ENCODE assay signal across 8 mouse cellular contexts in the genomic region with DNA sequence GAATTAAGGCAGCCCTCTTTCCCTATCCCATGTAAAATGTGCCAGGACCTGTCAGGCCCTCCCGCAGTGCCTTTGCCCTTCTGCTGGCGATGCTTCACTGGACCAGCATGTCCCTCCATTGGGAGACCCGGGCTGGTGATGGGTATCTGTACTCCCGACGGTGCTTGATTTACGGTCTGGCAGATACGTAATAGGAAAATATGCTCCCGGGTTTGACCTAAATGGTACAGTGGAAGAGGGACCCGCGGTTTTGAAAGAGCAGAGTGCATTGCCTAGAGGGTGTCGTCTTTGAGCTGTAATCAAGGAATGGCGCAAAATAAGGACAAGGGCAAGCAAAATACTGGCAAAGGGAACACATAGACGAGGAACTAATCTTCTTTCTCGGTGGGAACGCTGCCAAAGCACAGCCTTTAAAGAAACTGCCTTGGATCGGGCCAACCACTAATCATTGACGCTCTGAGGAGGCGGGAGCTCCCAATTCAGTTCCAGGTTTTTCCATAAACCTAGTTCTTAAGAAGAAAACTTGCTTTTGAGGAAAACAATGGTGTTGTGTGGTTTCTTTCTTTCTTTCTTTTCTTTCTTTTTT. TPM values are rescaled to one million over a fixed set of nuclear protein-coding genes. Genes with fewer than 3 reads are reported as not detected.
DNase-seq lines count a peak whose midpoint lies in the region; ATAC-seq and TF ChIP-seq lines count a peak whose summit lies in the region.

No protein-coding gene starts in this region.

- H3K4me1 ChIP-seq in heart, embryonic 13.5 days: peaks cover 19% of the 10 kb centered on the region
- peaks cover 20% of the 10 kb centered on the region for H3K4me1 ChIP-seq in liver, embryonic 13.5 days (replicated peaks)

- H3K9me3 ChIP-seq in heart, embryonic 13.5 days: no peaks in the 10 kb centered on the region
- H3K9me3 ChIP-seq in liver, embryonic 13.5 days (replicated peaks): no peaks in the 10 kb centered on the region

- no peaks in the 10 kb centered on the region for H3K27me3 ChIP-seq in heart, embryonic 13.5 days (replicated peaks)
- H3K27me3 ChIP-seq in liver, embryonic 13.5 days: peaks cover 2% of the 10 kb centered on the region; the same call in 1 of the 2 replicates

- no peak for TF ChIP-seq CTCF in brain, embryonic 14.5 days (IDR thresholded peaks at IDR 0.05; ENCODE audit: borderline replicate concordance, extremely low read depth, insufficient read depth, insufficient read length)

- peak overlapping the region; percentile 97 for H3K4me2 ChIP-seq in heart, embryonic 13.5 days
- peak overlapping the region; percentile 92 for H3K4me2 ChIP-seq in liver, embryonic 13.5 days

- WGBS in heart, embryonic 13.5 days: 15% methylated on average over 18 of the region's 18 CpGs
- WGBS in liver, embryonic 13.5 days (ENCODE audit: insufficient replicate concordance): 19% methylated on average over 18 of the region's 18 CpGs

- intact Hi-C loops in left cerebral cortex, postnatal 14 days (cut with DNase I): loop anchor here (5.0 kb wide), 2 partner anchors 113 to 223 kb away; no protein-coding TSS in a partner anchor

- H3K9ac ChIP-seq in heart, embryonic 13.5 days: peak overlapping the region; percentile 94
- H3K9ac ChIP-seq in liver, embryonic 13.5 days: peak overlapping the region; percentile 82

- TF ChIP-seq POLR2A in brain, embryonic 14.5 days (IDR thresholded peaks at IDR 0.05; ENCODE audit: borderline replicate concordance, extremely low read depth, insufficient read depth, insufficient read length, poor library complexity, severe bottlenecking): no peak

- DNase-seq in left cerebral cortex, postnatal 14 days (ENCODE audit: low spot score in 2 of 2): peak; percentile 43 to 68
- DNase-seq in left cerebral cortex, adult 18-20 months (ENCODE audit: low spot score in 2 of 2): no peak
- DNase-seq in brain, embryonic 14.5 days (ENCODE audit: low read depth): peak; percentile 61
- no peak for DNase-seq in liver, embryonic 13.5 days
- DNase-seq in right cerebral cortex, postnatal 4 days: peak; percentile 52
- DNase-seq in c-Kit-positive CD71-positive TER-119-positive erythroid progenitor cells, embryonic 14.5 days (ENCODE audit: low spot score): no peak
- DNase-seq in cerebellum, adult 9-11 months: no peak

- no peaks in the 10 kb centered on the region for H3K36me3 ChIP-seq in heart, embryonic 13.5 days
- H3K36me3 ChIP-seq in liver, embryonic 13.5 days: no peaks in the 10 kb centered on the region

- H3K4me3 ChIP-seq in heart, embryonic 13.5 days: peak overlapping the region; percentile 97
- peak overlapping the region; percentile 90 for H3K4me3 ChIP-seq in liver, embryonic 13.5 days (replicated peaks)

- peak overlapping the region; percentile 39; the same call in 1 of the 2 replicates for H3K27ac ChIP-seq in heart, embryonic 13.5 days (replicated peaks)
- H3K27ac ChIP-seq in liver, embryonic 13.5 days: no peak overlapping the region

- no peak for ATAC-seq in heart, embryonic 13.5 days (ENCODE audit: extremely low read depth, insufficient number of reproducible peaks, low FRiP score, low TSS enrichment)
- ATAC-seq in liver, embryonic 13.5 days (ENCODE audit: low read depth): peak; percentile 71

RNA-seq across cellular contexts. Expression of a gene that starts 0.5 kb away (rescaled TPM):
- total RNA-seq in left cerebral cortex, postnatal 14 days (2021): 10 to 100 TPM; 26.0 to 27.1 TPM
- 10 to 100 TPM; 25.8 to 30.5 TPM for total RNA-seq in left cerebral cortex, adult 18-20 months (2021)
- 41.8 and 45.2 TPM in 2 replicates for polyA plus RNA-seq in brain, embryonic 14.5 days (2012; rRNA removed)
- 25.7 and 26.8 TPM in 2 replicates for polyA plus RNA-seq in heart, embryonic 13.5 days (2015; fragmentation: Nextera tagmentation; extraction: Ambion mirVana)
- polyA plus RNA-seq in liver, embryonic 13.5 days (2015; fragmentation: Nextera tagmentation; extraction: Ambion mirVana): 27.6 and 29.0 TPM in 2 replicates

Comparison
In these comparisons a context has a peak if more than half of its experiments do, and no peak if none do; other contexts are left out.
1. DNase-seq: peak in left cerebral cortex, postnatal 14 days (2 of 2), brain, embryonic 14.5 days (single experiment) and right cerebral cortex, postnatal 4 days (single experiment); none in left cerebral cortex, adult 18-20 months (0 of 2), liver, embryonic 13.5 days (single experiment), c-Kit-positive CD71-positive TER-119-positive erythroid progenitor cells, embryonic 14.5 days (single experiment) and cerebellum, adult 9-11 months (single experiment).